Mouse (Mus musculus) brain, embryonic 14.5 days (tissue): Measurements from ENCODE around the gene Itih4. TPM values are rescaled to one million over a fixed set of nuclear protein-coding genes. Genes with fewer than 3 reads are reported as not detected.
A peak's percentile ranks its signal among the peaks of the same experiment; 100 is the strongest.

Experiments
- DNase-seq: peaks from one replicate; pipeline ENCODE4 v3.0.0-alpha.2; 2011; ENCODE audit warnings: low read depth
- CTCF ChIP-seq: fragments of 200-500 bp; IDR thresholded peaks from 2 replicates; pipeline ENCODE4 v1.5.1; 2012; ENCODE audit warnings: inconsistent platforms, mild to moderate bottlenecking, moderate library complexity, borderline replicate concordance; ENCODE audit not compliant: insufficient read depth, insufficient read length; ENCODE audit errors: extremely low read depth
- POLR2A ChIP-seq: fragments of 200-500 bp; IDR thresholded peaks from 2 replicates; pipeline ENCODE4 v1.6.1; 2012; ENCODE audit warnings: mild to moderate bottlenecking, inconsistent platforms, borderline replicate concordance; ENCODE audit not compliant: poor library complexity, insufficient read depth, insufficient read length, severe bottlenecking; ENCODE audit errors: extremely low read depth
- polyA plus RNA-seq: library from polyadenylated mRNA; depleted of rRNA; stranded (reverse); fragments of >200 nt; gene quantifications from 2 replicates; pipeline ENCODE4 v1.2.3, GENCODE M21; 2012

The Itih4 gene
- polyA plus RNA-seq, 1 experiment: 0.10 TPM

GRCm38 (mm10) chr14:30912641-30913040 is 26.4 kb downstream of the Itih4 start:
- DNase-seq: no peak
- no peak for TF ChIP-seq POLR2A
- no peak for TF ChIP-seq CTCF

- DNase-seq: peak; percentile 20
- TF ChIP-seq POLR2A (no peak), CTCF (no peak)
Observed at GRCm38 (mm10) chr14:30913404-30913803, 27.1 kb downstream of the Itih4 start.

- no peak for DNase-seq
- TF ChIP-seq CTCF (no peak), POLR2A (no peak)
Observed at GRCm38 (mm10) chr14:30916516-30916915, 30.2 kb downstream of the Itih4 start.

GRCm38 (mm10) chr14:30922053-30922670 is 35.9 kb downstream of the Itih4 start:
- no peak for TF ChIP-seq POLR2A
- TF ChIP-seq CTCF: no peak
- peak; percentile 70 for DNase-seq

GRCm38 (mm10) chr14:30923375-30924105 is 37.3 kb downstream of the Itih4 start, which contains the start of gene Itih3:
TSS of gene Itih3 (minus strand) at chr14:30923760.
- TF ChIP-seq POLR2A: no peak
- TF ChIP-seq CTCF: no peak
- peak; percentile 20 for DNase-seq

- TF ChIP-seq POLR2A: no peak
- TF ChIP-seq CTCF: no peak
- no peak for DNase-seq
Observed at GRCm38 (mm10) chr14:30925492-30925891, 39.2 kb downstream of the Itih4 start.

- TF ChIP-seq CTCF: no peak
- no peak for TF ChIP-seq POLR2A
- DNase-seq: no peak
Observed at GRCm38 (mm10) chr14:30930386-30930785, 44.1 kb downstream of the Itih4 start.

- TF ChIP-seq CTCF: no peak
- TF ChIP-seq POLR2A: no peak
- no peak for DNase-seq
Observed at GRCm38 (mm10) chr14:30933351-30933750, 47.1 kb downstream of the Itih4 start.

- DNase-seq: no peak
- no peak for TF ChIP-seq POLR2A
- TF ChIP-seq CTCF: no peak
Observed at GRCm38 (mm10) chr14:30942254-30942653, 56.0 kb downstream of the Itih4 start.

- TF ChIP-seq CTCF: no peak
- TF ChIP-seq POLR2A: no peak
- DNase-seq: no peak
Observed at GRCm38 (mm10) chr14:30943038-30943437, 56.8 kb downstream of the Itih4 start, which contains the start of gene Itih1. TSS of gene Itih1 (minus strand) at chr14:30943289.

GRCm38 (mm10) chr14:30943860-30944674 is 57.8 kb downstream of the Itih4 start:
- peak; percentile 69; the same call in 1 of the 2 replicates for TF ChIP-seq CTCF
- TF ChIP-seq POLR2A: no peak
- DNase-seq: peak; percentile 35
